Mouse (Mus musculus): ENCODE measurements at regions not wholly inside any gene's neighbourhood (a gene's known extent, or its start where the extent isn't known, plus 50 kb on each side); places are given as distances from the start of the nearest gene placed in this dataset.

GRCm38 (mm10) chr2:48599367-48599766 lies 214.5 kb upstream of the Acvr2a start:
- TF ChIP-seq CTCF (IDR thresholded peaks at IDR 0.05) (no peak), POLR2A (IDR thresholded peaks at IDR 0.05; ENCODE audit: insufficient read depth, low read depth, low read length) (no peak)
